ENCODE assay signal across 8 mouse cellular contexts in the genomic region with DNA sequence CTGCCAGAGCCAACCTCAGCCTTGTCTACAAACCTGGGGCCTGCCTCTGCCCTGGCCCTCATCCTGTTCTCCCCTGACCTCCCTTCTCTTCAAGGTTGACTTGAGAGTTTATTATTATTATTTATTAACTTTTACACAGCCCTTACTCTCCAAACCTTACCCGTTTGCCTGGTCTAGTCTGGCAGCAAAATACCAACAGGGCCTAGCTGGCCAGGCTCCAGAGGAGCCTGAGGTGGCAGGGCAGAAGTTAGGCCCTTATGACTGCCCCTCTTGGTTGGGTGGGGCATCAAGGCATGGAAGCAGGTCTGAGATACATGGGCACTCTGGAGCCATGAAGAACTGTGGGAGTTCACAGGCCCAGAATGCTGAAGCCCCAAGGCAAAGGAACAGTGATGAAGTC. TPM values are rescaled to one million over a fixed set of nuclear protein-coding genes. Genes with fewer than 3 reads are reported as not detected.
DNase-seq lines count a peak whose midpoint lies in the region; ATAC-seq lines count a peak whose summit lies in the region.

No protein-coding gene starts in this region.

- H3K27me3 ChIP-seq in heart, embryonic 12.5 days (replicated peaks) = no peaks in the 10 kb centered on the region
- H3K27me3 ChIP-seq in embryonic facial prominence, embryonic 13.5 days = no peaks in the 10 kb centered on the region
- no peaks in the 10 kb centered on the region for H3K27me3 ChIP-seq in midbrain, embryonic 13.5 days

- peak overlapping the region; percentile 100; the same call in 1 of the 2 replicates for H3K9ac ChIP-seq in heart, embryonic 12.5 days
- peak overlapping the region; percentile 21; the same call in 1 of the 2 replicates for H3K9ac ChIP-seq in embryonic facial prominence, embryonic 13.5 days
- peak overlapping the region; percentile 73 for H3K9ac ChIP-seq in midbrain, embryonic 13.5 days (replicated peaks)

- H3K4me2 ChIP-seq in heart, embryonic 12.5 days = peak overlapping the region; percentile 8
- no peak overlapping the region for H3K4me2 ChIP-seq in embryonic facial prominence, embryonic 13.5 days
- H3K4me2 ChIP-seq in midbrain, embryonic 13.5 days (replicated peaks) = peak overlapping the region; percentile 91

- no peaks in the 10 kb centered on the region for H3K9me3 ChIP-seq in heart, embryonic 12.5 days (replicated peaks)
- no peaks in the 10 kb centered on the region for H3K9me3 ChIP-seq in embryonic facial prominence, embryonic 13.5 days
- no peaks in the 10 kb centered on the region for H3K9me3 ChIP-seq in midbrain, embryonic 13.5 days

- peaks cover 78% of the 10 kb centered on the region for H3K4me1 ChIP-seq in heart, embryonic 12.5 days (replicated peaks)
- peaks cover 72% of the 10 kb centered on the region for H3K4me1 ChIP-seq in embryonic facial prominence, embryonic 13.5 days
- H3K4me1 ChIP-seq in midbrain, embryonic 13.5 days (replicated peaks) = peaks cover 80% of the 10 kb centered on the region

- H3K4me3 ChIP-seq in heart, embryonic 12.5 days = no peak overlapping the region
- H3K4me3 ChIP-seq in embryonic facial prominence, embryonic 13.5 days = no peak overlapping the region
- peak overlapping the region; percentile 98 for H3K4me3 ChIP-seq in midbrain, embryonic 13.5 days (replicated peaks)

- no peak for ATAC-seq in heart, embryonic 12.5 days (ENCODE audit: insufficient number of reproducible peaks, low FRiP score)
- no peak for ATAC-seq in embryonic facial prominence, embryonic 13.5 days (ENCODE audit: insufficient number of reproducible peaks, insufficient read depth, low FRiP score, low TSS enrichment, low read depth)
- ATAC-seq in midbrain, embryonic 13.5 days = no peak

- H3K36me3 ChIP-seq in heart, embryonic 12.5 days = peaks cover 65% of the 10 kb centered on the region
- peaks cover 79% of the 10 kb centered on the region for H3K36me3 ChIP-seq in embryonic facial prominence, embryonic 13.5 days
- H3K36me3 ChIP-seq in midbrain, embryonic 13.5 days = peaks cover 67% of the 10 kb centered on the region

- no peak overlapping the region for H3K27ac ChIP-seq in heart, embryonic 12.5 days (ENCODE audit: poor library complexity, severe bottlenecking)
- 0 out of 2 replicates have a peak overlapping the region, but pooled peaks have one; percentile 23 for H3K27ac ChIP-seq in embryonic facial prominence, embryonic 13.5 days
- peak overlapping the region; percentile 100 for H3K27ac ChIP-seq in midbrain, embryonic 13.5 days

- no peak for DNase-seq in heart, adult 18-20 months
- DNase-seq in kidney, adult 18-20 months = peak; percentile 84
- no peak for DNase-seq in right cerebral cortex, postnatal 25 days
- no peak for DNase-seq in embryo, embryonic 11 days
- DNase-seq in layer of hippocampus, adult 9-10 months (ENCODE audit: low spot score) = no peak

- 78% methylated on average over 1 of the region's 1 CpGs for WGBS in heart, embryonic 12.5 days
- 84% methylated on average over 1 of the region's 1 CpGs for WGBS in embryonic facial prominence, embryonic 13.5 days
- WGBS in midbrain, embryonic 13.5 days = 69% methylated on average over 1 of the region's 1 CpGs

RNA-seq across cellular contexts. Expression of a gene that starts 6.3 kb away (rescaled TPM):
- 24.1 and 24.2 TPM in 2 replicates for polyA plus RNA-seq in heart, embryonic 12.5 days (2016; fragmentation: Nextera tagmentation; extraction: Ambion mirVana)
- total RNA-seq in heart, adult 18-20 months (2021) = 10 to 100 TPM; 33.9 to 38.8 TPM
- 16.7 and 17.6 TPM in 2 replicates for polyA plus RNA-seq in embryonic facial prominence, embryonic 13.5 days (2015; fragmentation: Nextera tagmentation; extraction: Ambion mirVana)
- 27.7 and 33.0 TPM in 2 replicates for polyA plus RNA-seq in midbrain, embryonic 13.5 days (2015; fragmentation: Nextera tagmentation; extraction: Ambion mirVana)

Comparison
In these comparisons a context has a peak if more than half of its experiments do, and no peak if none do; other contexts are left out.
1. H3K9ac ChIP-seq: peak in every context shown above with its lines; median percentile 100 in heart, embryonic 12.5 days; 73 in midbrain, embryonic 13.5 days; 21 in embryonic facial prominence, embryonic 13.5 days.